Mouse (Mus musculus): ENCODE results near the gene Sh3d19.

- no peak for TF ChIP-seq CTCF (conservative IDR thresholded peaks at IDR 0.05; ENCODE audit: insufficient read depth, insufficient read length, low read depth, low read length)
- no peak for TF ChIP-seq POLR2A (IDR thresholded peaks at IDR 0.05; ENCODE audit: low read depth, low read length)
These were observed 15.2 kb upstream of the Sh3d19 start for GRCm38 (mm10) chr3:85955704-85956103.

Measured in kidney, adult 2 months (tissue).